Mouse (Mus musculus) kidney, embryonic 14.5 days (tissue): ENCODE results near the gene Gtf3c4. TPM values are rescaled to one million over a fixed set of nuclear protein-coding genes. Genes with fewer than 3 reads are reported as not detected.

ENCODE experiments used
- ATAC-seq: fragments of 200-750 bp; cut with Nextera tagmentation; 2 replicates; pipeline ENCODE4 v1.8.0; 2017; ENCODE audit warnings: moderate number of reproducible peaks, mild to moderate bottlenecking, moderate TSS enrichment, moderate library complexity; ENCODE audit not compliant: low FRiP score, low TSS enrichment
- H3K27ac ChIP-seq: fragments of 300-500 bp; sonication (generic); 2 replicates; pipeline ENCODE4 v1.5.1; 2014; ENCODE audit warnings: low read depth, mild to moderate bottlenecking, low read length, moderate library complexity, mixed read lengths
- H3K27me3 ChIP-seq: fragments of 300-500 bp; sonication (generic); 2 replicates; pipeline ENCODE4 v1.6.1; 2014; ENCODE audit warnings: mild to moderate bottlenecking, low read length; ENCODE audit not compliant: control insufficient read depth, insufficient read depth
- H3K36me3 ChIP-seq: fragments of 300-500 bp; sonication (generic); 2 replicates; pipeline ENCODE4 v1.6.1; 2014; ENCODE audit warnings: low read length, mixed read lengths; ENCODE audit not compliant: control insufficient read depth, insufficient read depth
- H3K4me1 ChIP-seq: fragments of 300-500 bp; sonication (generic); 2 replicates; pipeline ENCODE4 v1.6.1; 2014; ENCODE audit warnings: low read length, mixed read lengths; ENCODE audit not compliant: control insufficient read depth, insufficient read depth
- H3K4me2 ChIP-seq: fragments of 300-500 bp; sonication (generic); replicated peaks from 2 replicates; pipeline ENCODE4 v1.6.1; 2014; ENCODE audit warnings: low read depth, mild to moderate bottlenecking, low read length
- H3K4me3 ChIP-seq: fragments of 300-500 bp; sonication (generic); 2 replicates; pipeline ENCODE4 v1.5.1; 2014; ENCODE audit warnings: mild to moderate bottlenecking, low read length
- H3K9ac ChIP-seq: fragments of 300-500 bp; sonication (generic); 2 replicates; pipeline ENCODE4 v1.6.1; 2014; ENCODE audit warnings: low read depth, mild to moderate bottlenecking, low read length, moderate library complexity
- H3K9me3 ChIP-seq: fragments of 300-500 bp; sonication (generic); 2 replicates; pipeline ENCODE4 v1.6.1; 2016; ENCODE audit warnings: low read length; ENCODE audit not compliant: control insufficient read depth
- WGBS: fragments of 180-500 bp; shearing (Covaris S2); extraction: QIAGEN DNeasy Blood & Tissue Kit; methylation state at CpG from one replicate; pipeline ENCODE4 v1.1.7; 2014; 5-methylcytosine and 5-hydroxymethylcytosine counted together
- polyA plus RNA-seq: library from polyadenylated mRNA; unstranded; fragments of >200 nt; fragmentation: Nextera tagmentation; extraction: Ambion mirVana; gene quantifications from 2 replicates; pipeline ENCODE4 v1.2.1, GENCODE M21; 2014

Gtf3c4 gene
- polyA plus RNA-seq, 1 experiment from 2014 or later, result 31.7 TPM

- H3K36me3 ChIP-seq, result no peaks in the 10 kb centered on the region
- H3K4me1 ChIP-seq, result no peaks in the 10 kb centered on the region
- no peak overlapping the region for H3K9ac ChIP-seq
- ATAC-seq, result peak; percentile 89
- peak overlapping the region; percentile 27; the same call in 1 of the 2 replicates for H3K4me2 ChIP-seq
- no peak overlapping the region for H3K4me3 ChIP-seq
- no peak overlapping the region for H3K27ac ChIP-seq
- no peaks in the 10 kb centered on the region for H3K27me3 ChIP-seq
- H3K9me3 ChIP-seq, result no peaks in the 10 kb centered on the region
- 30% methylated on average over 5 of the region's 6 CpGs for WGBS
These were observed 47.1 kb downstream of the Gtf3c4 start for GRCm38 (mm10) chr2:28792931-28793610.

GRCm38 (mm10) chr2:28787067-28787619 lies 53.0 kb downstream of the Gtf3c4 start:
- Histone ChIP-seq H3K36me3 (no peaks in the 10 kb centered on the region), H3K27me3 (no peaks in the 10 kb centered on the region), H3K4me2 (no peak overlapping the region), H3K27ac (no peak overlapping the region), H3K9ac (no peak overlapping the region), H3K4me3 (no peak overlapping the region), H3K9me3 (no peaks in the 10 kb centered on the region), H3K4me1 (no peaks in the 10 kb centered on the region)
- WGBS, result 59% methylated on average over 6 of the region's 6 CpGs
- ATAC-seq, result peak; percentile 43; the same call in 1 of the 2 replicates

- Histone ChIP-seq H3K9ac (no peak overlapping the region), H3K4me1 (no peaks in the 10 kb centered on the region), H3K27me3 (no peaks in the 10 kb centered on the region), H3K27ac (no peak overlapping the region), H3K4me2 (no peak overlapping the region), H3K9me3 (no peaks in the 10 kb centered on the region), H3K4me3 (no peak overlapping the region), H3K36me3 (no peaks in the 10 kb centered on the region)
- 76% methylated on average over 16 of the region's 16 CpGs for WGBS
- ATAC-seq, result no peak
These were observed 53.6 kb downstream of the Gtf3c4 start for GRCm38 (mm10) chr2:28786355-28787066.

- Histone ChIP-seq H3K27ac (no peak overlapping the region), H3K4me3 (no peak overlapping the region), H3K27me3 (no peaks in the 10 kb centered on the region), H3K9me3 (no peaks in the 10 kb centered on the region), H3K4me2 (no peak overlapping the region), H3K9ac (no peak overlapping the region), H3K4me1 (no peaks in the 10 kb centered on the region), H3K36me3 (no peaks in the 10 kb centered on the region)
- WGBS, result 91% methylated on average over 4 of the region's 4 CpGs
- no peak for ATAC-seq
These were observed 58.9 kb downstream of the Gtf3c4 start for GRCm38 (mm10) chr2:28781310-28781709.

GRCm38 (mm10) chr2:28780001-28780782 lies 60.0 kb downstream of the Gtf3c4 start:
- Histone ChIP-seq H3K4me2 (no peak overlapping the region), H3K27ac (no peak overlapping the region), H3K9me3 (no peaks in the 10 kb centered on the region), H3K9ac (no peak overlapping the region), H3K36me3 (no peaks in the 10 kb centered on the region), H3K4me1 (no peaks in the 10 kb centered on the region), H3K4me3 (no peak overlapping the region), H3K27me3 (no peaks in the 10 kb centered on the region)
- WGBS, result 47% methylated on average over 16 of the region's 16 CpGs
- no peak for ATAC-seq

GRCm38 (mm10) chr2:28776728-28777127 lies 63.4 kb downstream of the Gtf3c4 start:
- Histone ChIP-seq H3K27ac (no peak overlapping the region), H3K27me3 (no peaks in the 10 kb centered on the region), H3K9ac (no peak overlapping the region), H3K9me3 (no peaks in the 10 kb centered on the region), H3K4me1 (no peaks in the 10 kb centered on the region), H3K4me3 (no peak overlapping the region), H3K36me3 (no peaks in the 10 kb centered on the region), H3K4me2 (no peak overlapping the region)
- ATAC-seq, result no peak
- 55% methylated on average over 2 of the region's 2 CpGs for WGBS

GRCm38 (mm10) chr2:28774073-28774472 lies 66.1 kb downstream of the Gtf3c4 start:
- H3K27ac ChIP-seq, result no peak overlapping the region
- no peak overlapping the region for H3K4me2 ChIP-seq
- peaks cover 12% of the 10 kb centered on the region for H3K4me1 ChIP-seq
- no peak overlapping the region for H3K4me3 ChIP-seq
- no peak for ATAC-seq
- no peaks in the 10 kb centered on the region for H3K9me3 ChIP-seq
- H3K9ac ChIP-seq, result no peak overlapping the region
- 60% methylated on average over 8 of the region's 8 CpGs for WGBS
- H3K27me3 ChIP-seq, result no peaks in the 10 kb centered on the region
- no peaks in the 10 kb centered on the region for H3K36me3 ChIP-seq
